Mouse (Mus musculus): ENCODE results near the gene Dhdds. TPM values are rescaled to one million over a fixed set of nuclear protein-coding genes. Genes with fewer than 3 reads are reported as not detected.

The Dhdds gene
- polyA plus RNA-seq, 1 experiment: 32.2 TPM

GRCm38 (mm10) chr4:133931349-133931748 is 69.4 kb downstream of the Dhdds start:
- Histone ChIP-seq H3K27me3 (replicated peaks) (no peaks in the 10 kb centered on the region), H3K4me3 (replicated peaks) (no peak overlapping the region), H3K4me1 (peaks cover 57% of the 10 kb centered on the region), H3K9me3 (0 out of 2 replicates have a peak, but pooled peaks cover 4% of the 10 kb centered on the region), H3K36me3 (replicated peaks; ENCODE audit: low read length) (no peaks in the 10 kb centered on the region)
- TF ChIP-seq FLI1 (IDR thresholded peaks at IDR 0.05; ENCODE audit: low read length) (no peak), GATA1 (IDR thresholded peaks at IDR 0.05; ENCODE audit: borderline replicate concordance, low read length) (no peak)

- Histone ChIP-seq H3K4me3 (replicated peaks) (peak overlapping the region; percentile 86), H3K9me3 (no peaks in the 10 kb centered on the region), H3K36me3 (replicated peaks; ENCODE audit: low read length) (no peaks in the 10 kb centered on the region), H3K4me1 (peaks cover 56% of the 10 kb centered on the region), H3K27me3 (replicated peaks) (no peaks in the 10 kb centered on the region)
- TF ChIP-seq GATA1 (IDR thresholded peaks at IDR 0.05; ENCODE audit: borderline replicate concordance, low read length) (no peak), FLI1 (IDR thresholded peaks at IDR 0.05; ENCODE audit: low read length) (no peak)
These were observed 71.4 kb downstream of the Dhdds start for GRCm38 (mm10) chr4:133929278-133929670.

GRCm38 (mm10) chr4:133928576-133929277 is 72.0 kb downstream of the Dhdds start:
- Histone ChIP-seq H3K4me3 (replicated peaks) (peak overlapping the region; percentile 86), H3K9me3 (no peaks in the 10 kb centered on the region), H3K4me1 (peaks cover 55% of the 10 kb centered on the region), H3K36me3 (replicated peaks; ENCODE audit: low read length) (no peaks in the 10 kb centered on the region), H3K27me3 (replicated peaks) (peaks cover 2% of the 10 kb centered on the region)
- TF ChIP-seq FLI1 (IDR thresholded peaks at IDR 0.05; ENCODE audit: low read length) (no peak), GATA1 (IDR thresholded peaks at IDR 0.05; ENCODE audit: borderline replicate concordance, low read length) (no peak)

- Histone ChIP-seq H3K4me1 (peaks cover 42% of the 10 kb centered on the region), H3K36me3 (replicated peaks; ENCODE audit: low read length) (no peaks in the 10 kb centered on the region), H3K27me3 (replicated peaks) (peaks cover 4% of the 10 kb centered on the region), H3K9me3 (no peaks in the 10 kb centered on the region), H3K4me3 (replicated peaks) (no peak overlapping the region)
- TF ChIP-seq GATA1 (IDR thresholded peaks at IDR 0.05; ENCODE audit: borderline replicate concordance, low read length) (no peak), FLI1 (IDR thresholded peaks at IDR 0.05; ENCODE audit: low read length) (no peak)
These were observed 75.5 kb downstream of the Dhdds start for GRCm38 (mm10) chr4:133925204-133925603.

GRCm38 (mm10) chr4:133923743-133924142 is 77.0 kb downstream of the Dhdds start:
- Histone ChIP-seq H3K4me3 (replicated peaks) (no peak overlapping the region), H3K36me3 (replicated peaks; ENCODE audit: low read length) (no peaks in the 10 kb centered on the region), H3K9me3 (no peaks in the 10 kb centered on the region), H3K4me1 (peaks cover 34% of the 10 kb centered on the region), H3K27me3 (replicated peaks) (peaks cover 4% of the 10 kb centered on the region)
- TF ChIP-seq FLI1 (IDR thresholded peaks at IDR 0.05; ENCODE audit: low read length) (no peak), GATA1 (IDR thresholded peaks at IDR 0.05; ENCODE audit: borderline replicate concordance, low read length) (no peak)

Other genes starting within 250 kb of the Dhdds start
- 29.1 and 51.7 TPM in 2 replicates for gene Arid1a, start 244.1 kb downstream of the Dhdds start, polyA plus RNA-seq (2012; ENCODE audit: insufficient read depth, low replicate concordance)
- 35.6 and 41.3 TPM in 2 replicates for gene Rps6ka1, start 113.1 kb downstream of the Dhdds start, polyA plus RNA-seq (2012; ENCODE audit: insufficient read depth, low replicate concordance)
- 89.8 and 993 TPM in 2 replicates for gene Hmgn2, start 32.3 kb downstream of the Dhdds start, polyA plus RNA-seq (2012; ENCODE audit: insufficient read depth, low replicate concordance)
- not detected in 2 replicates for gene Lin28a, start 17.9 kb upstream of the Dhdds start, polyA plus RNA-seq (2012; ENCODE audit: insufficient read depth, low replicate concordance)
- not detected in 2 replicates for gene Zfp683, start 52.9 kb upstream of the Dhdds start, polyA plus RNA-seq (2012; ENCODE audit: insufficient read depth, low replicate concordance)
- gene Crybg2, start 59.9 kb upstream of the Dhdds start, polyA plus RNA-seq (2012; ENCODE audit: insufficient read depth, low replicate concordance): not detected in 2 replicates
- 77.0 and 307 TPM in 2 replicates for gene Cd52, start 94.2 kb upstream of the Dhdds start, polyA plus RNA-seq (2012; ENCODE audit: insufficient read depth, low replicate concordance)
- gene Ubxn11, start 101.7 kb upstream of the Dhdds start, polyA plus RNA-seq (2012; ENCODE audit: insufficient read depth, low replicate concordance): 69.8 and 175 TPM in 2 replicates
- 1,646 and 1,679 TPM in 2 replicates for gene Sh3bgrl3, start 127.9 kb upstream of the Dhdds start, polyA plus RNA-seq (2012; ENCODE audit: insufficient read depth, low replicate concordance)
- 10.9 and 19.9 TPM in 2 replicates for gene Cep85, start 186.2 kb upstream of the Dhdds start, polyA plus RNA-seq (2012; ENCODE audit: insufficient read depth, low replicate concordance)
- gene Gm7534, start 202.1 kb upstream of the Dhdds start, polyA plus RNA-seq (2012; ENCODE audit: insufficient read depth, low replicate concordance): not detected in 2 replicates
- gene Catsper4, start 226.5 kb upstream of the Dhdds start, polyA plus RNA-seq (2012; ENCODE audit: insufficient read depth, low replicate concordance): not detected in 2 replicates
- gene Cnksr1, start 237.5 kb upstream of the Dhdds start, polyA plus RNA-seq (2012; ENCODE audit: insufficient read depth, low replicate concordance): not detected in 2 replicates
- not detected in 2 replicates for gene E130218I03Rik, start 242.7 kb upstream of the Dhdds start, polyA plus RNA-seq (2012; ENCODE audit: insufficient read depth, low replicate concordance)
- 27.6 and 28.1 TPM in 2 replicates for gene Zfp593, start 244.7 kb upstream of the Dhdds start, polyA plus RNA-seq (2012; ENCODE audit: insufficient read depth, low replicate concordance)
- gene Gm30191, start 246.0 kb upstream of the Dhdds start, polyA plus RNA-seq (2012; ENCODE audit: insufficient read depth, low replicate concordance): not detected in 2 replicates